Mouse (Mus musculus) embryonic facial prominence, embryonic 15.5 days (tissue): Measurements from ENCODE around the gene Gsta2. TPM values are rescaled to one million over a fixed set of nuclear protein-coding genes. Genes with fewer than 3 reads are reported as not detected.
"Not testable (repeated sequence)": the region's sequence is repeated elsewhere in the genome, so short reads cannot be mapped to it uniquely, and the experiment has no call there.

Source experiments
- ATAC-seq: fragments of 200-750 bp; cut with Nextera tagmentation; 2 replicates; pipeline ENCODE4 v1.8.0; 2017; ENCODE audit warnings: low read depth, moderate TSS enrichment; ENCODE audit not compliant: insufficient number of reproducible peaks, low FRiP score, low TSS enrichment
- H3K27ac ChIP-seq: fragments of 300-500 bp; sonication (generic); replicated peaks from 2 replicates; pipeline ENCODE4 v1.5.1; 2015; ENCODE audit warnings: mild to moderate bottlenecking, inconsistent platforms
- H3K27me3 ChIP-seq: fragments of 300-500 bp; sonication (generic); 2 replicates; pipeline ENCODE4 v1.6.1; 2015; ENCODE audit warnings: inconsistent platforms
- H3K36me3 ChIP-seq: fragments of 300-500 bp; sonication (generic); 2 replicates; pipeline ENCODE4 v1.6.1; 2015; ENCODE audit warnings: mild to moderate bottlenecking, inconsistent platforms
- H3K4me1 ChIP-seq: fragments of 300-500 bp; sonication (generic); 2 replicates; pipeline ENCODE4 v1.6.1; 2015; ENCODE audit warnings: inconsistent platforms
- H3K4me2 ChIP-seq: fragments of 300-500 bp; sonication (generic); replicated peaks from 2 replicates; pipeline ENCODE4 v1.6.1; 2015; ENCODE audit warnings: mild to moderate bottlenecking, inconsistent platforms
- H3K4me3 ChIP-seq: fragments of 300-500 bp; sonication (generic); replicated peaks from 2 replicates; pipeline ENCODE4 v1.5.1; 2015; ENCODE audit warnings: mild to moderate bottlenecking, inconsistent platforms
- H3K9ac ChIP-seq: fragments of 300-500 bp; sonication (generic); 2 replicates; pipeline ENCODE4 v1.6.1; 2015; ENCODE audit warnings: inconsistent platforms
- H3K9me3 ChIP-seq: fragments of 300-500 bp; sonication (generic); replicated peaks from 2 replicates; pipeline ENCODE4 v1.6.1; 2016; ENCODE audit warnings: inconsistent platforms
- WGBS: fragments of 180-500 bp; shearing (Covaris S2); methylation state at CpG from one replicate; pipeline ENCODE4 v1.1.7; 2015; 5-methylcytosine and 5-hydroxymethylcytosine counted together
- polyA plus RNA-seq: library from polyadenylated mRNA; unstranded; fragments of >200 nt; fragmentation: Nextera tagmentation; extraction: Ambion mirVana; gene quantifications from 2 replicates; pipeline ENCODE4 v1.2.1, GENCODE M21; 2015

Gsta2 gene
- polyA plus RNA-seq, 1 experiment from 2014 or later = 10.6 TPM

DNA sequence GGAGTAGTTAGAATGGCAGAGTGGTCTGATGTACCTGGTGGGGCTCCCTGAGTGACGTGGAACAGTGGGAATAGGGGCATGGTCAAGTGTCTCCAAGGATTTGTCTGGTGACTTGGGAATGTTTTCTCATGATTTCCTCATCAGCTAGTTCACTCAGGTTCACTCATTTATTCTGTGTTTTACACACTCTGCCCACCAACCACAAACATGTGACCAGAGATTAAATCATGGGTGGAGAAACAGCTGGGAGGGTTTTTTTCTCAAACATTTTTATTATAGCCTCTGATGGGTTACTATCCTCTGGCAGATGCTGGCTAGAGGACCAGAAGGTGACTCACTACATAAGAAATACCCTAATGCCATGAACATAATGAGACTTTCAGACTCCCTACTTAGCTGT, 57.4 kb downstream of the Gsta2 start:
- H3K27ac ChIP-seq = no peak overlapping the region
- H3K27me3 ChIP-seq = no peaks in the 10 kb centered on the region
- H3K36me3 ChIP-seq = no peaks in the 10 kb centered on the region
- H3K4me3 ChIP-seq = no peak overlapping the region
- 78% methylated on average over 1 of the region's 1 CpGs for WGBS
- H3K4me1 ChIP-seq = no peaks in the 10 kb centered on the region
- H3K4me2 ChIP-seq = no peak overlapping the region
- H3K9me3 ChIP-seq = no peaks in the 10 kb centered on the region
- no peak for ATAC-seq
- H3K9ac ChIP-seq = no peak overlapping the region

DNA sequence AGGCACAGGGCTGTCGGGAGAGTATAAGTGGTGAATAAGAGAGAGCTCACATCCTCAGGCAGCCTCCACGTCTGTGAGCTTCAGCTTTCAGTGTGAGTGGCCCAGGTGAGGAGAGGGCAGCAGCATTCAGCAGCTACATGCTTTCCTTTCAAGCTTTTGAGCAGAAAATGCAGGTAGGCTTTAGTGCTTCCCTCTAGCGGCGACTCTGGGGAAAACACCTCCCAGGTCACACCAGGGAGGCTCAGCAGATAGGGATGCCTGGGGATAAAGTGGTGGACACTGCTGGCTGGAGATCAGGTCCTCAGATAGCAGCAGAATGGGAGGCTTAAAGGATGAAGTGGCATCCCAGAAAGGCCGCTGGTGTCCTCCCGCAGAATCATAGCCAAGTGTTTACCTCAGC, 59.5 kb downstream of the Gsta2 start:
- not testable (repeated sequence) for H3K27ac ChIP-seq, H3K9me3 ChIP-seq, H3K27me3 ChIP-seq, H3K4me2 ChIP-seq, H3K4me1 ChIP-seq, H3K36me3 ChIP-seq, H3K9ac ChIP-seq, H3K4me3 ChIP-seq, ATAC-seq
- 10% methylated on average over 6 of the region's 6 CpGs for WGBS

DNA sequence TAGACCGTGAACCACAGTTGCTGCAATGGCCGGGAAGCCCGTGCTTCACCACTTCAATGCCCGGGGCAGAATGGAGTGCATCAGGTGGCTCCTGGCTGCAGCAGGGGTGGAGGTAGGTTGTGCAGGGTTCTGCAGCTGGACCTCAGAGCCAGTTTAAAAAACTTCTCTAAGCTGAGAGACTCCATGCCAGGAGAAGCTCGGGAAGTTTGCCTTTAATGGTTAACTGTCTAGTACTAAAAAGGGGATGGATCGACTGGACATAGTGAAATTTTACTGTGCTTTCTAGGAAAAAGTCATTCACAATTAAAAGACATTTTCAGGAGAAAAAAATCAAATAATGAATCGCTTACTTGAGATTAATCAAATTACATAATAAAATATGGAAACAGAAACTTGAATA, 60.8 kb downstream of the Gsta2 start:
- H3K4me1 ChIP-seq, H3K4me2 ChIP-seq, H3K27ac ChIP-seq, H3K9me3 ChIP-seq, ATAC-seq, H3K27me3 ChIP-seq, H3K9ac ChIP-seq, H3K36me3 ChIP-seq, H3K4me3 ChIP-seq: not testable (repeated sequence)
- 66% methylated on average over 7 of the region's 7 CpGs for WGBS

GRCm38 (mm10) chr9:78293683-78294082, 61.9 kb downstream of the Gsta2 start:
- not testable (repeated sequence) for H3K4me1 ChIP-seq, H3K36me3 ChIP-seq, ATAC-seq, H3K9ac ChIP-seq, H3K4me3 ChIP-seq, H3K4me2 ChIP-seq, H3K27ac ChIP-seq, H3K27me3 ChIP-seq, H3K9me3 ChIP-seq
- whole genome bisulfite sequencing = 54% methylated on average over 1 of the region's 1 CpGs

DNA sequence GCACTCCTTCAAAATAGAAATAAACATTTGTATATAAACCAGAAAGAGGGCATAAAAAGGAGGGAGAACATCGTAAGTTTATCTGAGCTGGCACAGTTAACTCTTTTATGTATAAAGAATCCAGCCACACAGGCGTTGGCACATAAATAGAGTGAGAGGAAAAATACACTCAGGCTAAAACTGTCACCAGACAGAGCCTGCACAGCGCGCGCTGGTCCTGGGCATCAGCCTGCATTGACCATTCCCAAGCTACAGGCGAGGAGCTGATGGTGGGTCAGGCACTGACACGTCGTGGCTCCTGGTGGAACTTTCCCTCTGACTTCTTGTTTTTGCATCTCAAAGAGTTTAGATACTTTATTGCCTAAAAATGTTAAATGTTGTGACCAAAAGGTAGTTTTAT, 63.1 kb downstream of the Gsta2 start:
- H3K4me1 ChIP-seq, H3K36me3 ChIP-seq, H3K27me3 ChIP-seq, ATAC-seq, H3K9me3 ChIP-seq, H3K9ac ChIP-seq, H3K4me3 ChIP-seq, H3K4me2 ChIP-seq, H3K27ac ChIP-seq: not testable (repeated sequence)
- WGBS = 89% methylated on average over 8 of the region's 8 CpGs

DNA sequence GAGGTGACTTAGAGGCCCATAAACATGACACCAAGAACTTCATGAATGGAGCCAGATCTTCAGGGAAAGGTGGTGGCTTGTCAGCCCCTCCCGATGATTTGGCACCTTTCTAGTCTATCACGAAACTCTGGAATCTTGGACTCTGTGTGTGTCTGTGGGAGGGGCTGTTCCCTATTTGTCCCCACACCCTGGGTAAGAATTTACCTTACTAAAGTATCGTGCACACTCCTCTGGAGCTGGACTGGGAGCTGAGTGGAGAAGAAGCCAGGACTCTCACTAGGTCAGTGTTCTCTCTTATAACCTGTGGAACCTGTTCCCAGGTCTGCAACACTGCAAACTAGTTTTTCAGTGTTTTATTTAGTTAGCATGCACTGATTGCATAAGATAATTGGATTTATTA, 65.9 kb downstream of the Gsta2 start, which contains the start of gene Gm10639:
Gm10639 (plus strand) TSS at position 201 of the 400 bp plus-strand sequence.
- not testable (repeated sequence) for H3K4me2 ChIP-seq, ATAC-seq, H3K4me1 ChIP-seq, H3K4me3 ChIP-seq, H3K36me3 ChIP-seq, H3K27me3 ChIP-seq, H3K9me3 ChIP-seq, H3K27ac ChIP-seq, H3K9ac ChIP-seq
- 85% methylated on average over 3 of the region's 3 CpGs for WGBS

GRCm38 (mm10) chr9:78289063-78289462, 66.5 kb downstream of the Gsta2 start:
- H3K4me3 ChIP-seq, H3K27me3 ChIP-seq, H3K9me3 ChIP-seq, H3K4me2 ChIP-seq, H3K27ac ChIP-seq, H3K36me3 ChIP-seq, ATAC-seq, H3K9ac ChIP-seq, H3K4me1 ChIP-seq: not testable (repeated sequence)
- WGBS = 59% methylated on average over 1 of the region's 1 CpGs

GRCm38 (mm10) chr9:78282002-78282711, 73.4 kb downstream of the Gsta2 start:
- ATAC-seq, H3K4me2 ChIP-seq, H3K4me3 ChIP-seq, H3K36me3 ChIP-seq, H3K27ac ChIP-seq, H3K27me3 ChIP-seq, H3K9me3 ChIP-seq, H3K4me1 ChIP-seq, H3K9ac ChIP-seq: not testable (repeated sequence)
- 70% methylated on average over 4 of the region's 4 CpGs for WGBS

Other genes starting within 250 kb of the Gsta2 start
- gene Fbxo9, start 246.7 kb downstream of the Gsta2 start, polyA plus RNA-seq = 41.2 and 45.9 TPM in 2 replicates
- gene Ick, start 246.6 kb downstream of the Gsta2 start, polyA plus RNA-seq = 23.9 and 26.3 TPM in 2 replicates
- 69.1 and 106 TPM in 2 replicates for gene Gsta4, start 173.0 kb downstream of the Gsta2 start, polyA plus RNA-seq
- 1.7 and 6.4 TPM in 2 replicates for gene Gsta1, start 125.1 kb downstream of the Gsta2 start, polyA plus RNA-seq
- gene Gm3776, start 98.7 kb downstream of the Gsta2 start, polyA plus RNA-seq = 5.2 and 8.8 TPM in 2 replicates
- 0.23 and 0.29 TPM in 2 replicates for gene Gm10639, start 65.9 kb downstream of the Gsta2 start, polyA plus RNA-seq
- gene Omt2a, start 41.0 kb downstream of the Gsta2 start, polyA plus RNA-seq = not detected in 2 replicates
- not detected in 2 replicates for gene Omt2b, start 28.2 kb downstream of the Gsta2 start, polyA plus RNA-seq
- gene Dppa5a, start 12.4 kb upstream of the Gsta2 start, polyA plus RNA-seq = 0.49 and 0.76 TPM in 2 replicates
- 2.0 and 2.2 TPM in 2 replicates for gene Ooep, start 22.9 kb upstream of the Gsta2 start, polyA plus RNA-seq
- 0.20 and 0.28 TPM in 2 replicates for gene Ddx43, start 40.0 kb upstream of the Gsta2 start, polyA plus RNA-seq
- 2.5 and 3.3 TPM in 2 replicates for gene Cgas, start 87.4 kb upstream of the Gsta2 start, polyA plus RNA-seq
- gene Mto1, start 92.4 kb upstream of the Gsta2 start, polyA plus RNA-seq = 21.2 and 23.6 TPM in 2 replicates
- 0.88 and 1.1 TPM in 2 replicates for gene Gm17324, start 93.0 kb upstream of the Gsta2 start, polyA plus RNA-seq
- 5,028 and 5,329 TPM in 2 replicates for gene Eef1a1, start 133.4 kb upstream of the Gsta2 start, polyA plus RNA-seq
- 17.6 and 19.7 TPM in 2 replicates for gene Slc17a5, start 232.3 kb upstream of the Gsta2 start, polyA plus RNA-seq